Mouse (Mus musculus): ENCODE measurements around the gene Atp6ap2.

DNA sequence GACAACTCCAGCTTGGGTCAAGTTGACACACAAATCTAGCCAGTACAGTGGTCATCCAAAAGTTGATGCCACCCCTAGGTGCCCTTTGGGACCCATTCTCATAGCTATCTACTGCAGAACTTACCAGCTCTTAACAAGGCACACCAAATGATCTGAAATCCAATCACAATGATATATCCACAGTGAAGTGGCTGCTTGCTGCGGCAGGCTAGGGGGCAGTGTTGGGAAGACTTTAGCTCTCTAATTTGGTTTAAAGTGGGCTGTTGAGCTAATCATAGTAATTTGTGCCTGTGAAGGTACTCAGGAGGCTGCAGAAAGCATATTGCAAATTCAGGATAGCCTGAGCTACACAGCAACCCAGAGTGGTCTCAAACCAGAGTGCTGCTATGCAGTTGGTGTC lies 43.2 kb upstream of the Atp6ap2 start:
- TF ChIP-seq POLR2A (IDR thresholded peaks at IDR 0.05; ENCODE audit: extremely low read depth, insufficient read depth, low read length), result no peak
- TF ChIP-seq CTCF (IDR thresholded peaks at IDR 0.05; ENCODE audit: low read depth, low read length), result no peak
